Mouse (Mus musculus) spleen, adult 2 months (tissue): ENCODE data around the gene Dnah6. TPM values are rescaled to one million over a fixed set of nuclear protein-coding genes. Genes with fewer than 3 reads are reported as not detected.

Experiments used
- DNase-seq, 2 experiments: peaks; one replicate each; pipeline versions ENCODE4 v3.0.0 to v3.0.0-alpha.2; 2012 to 2021; ENCODE audit warnings: low spot score in 2 of 2, low read depth in 1 of 2
- H3K27ac ChIP-seq: fragments of 200-500 bp; 2 replicates; pipeline ENCODE4 v1.5.1; 2012; ENCODE audit warnings: low read length, inconsistent platforms; ENCODE audit not compliant: insufficient read depth
- H3K27me3 ChIP-seq: fragments of 200-500 bp; 2 replicates; pipeline ENCODE4 v1.6.1; 2012; ENCODE audit warnings: mild to moderate bottlenecking, moderate library complexity, low read length, inconsistent platforms; ENCODE audit not compliant: control insufficient read depth, insufficient read depth
- H3K36me3 ChIP-seq: fragments of 200-500 bp; 2 replicates; pipeline ENCODE4 v1.6.1; 2012; ENCODE audit warnings: mild to moderate bottlenecking, low read length, inconsistent platforms; ENCODE audit not compliant: control insufficient read depth, insufficient read depth
- H3K4me1 ChIP-seq: fragments of 200-500 bp; 2 replicates; pipeline ENCODE4 v1.6.1; 2011; ENCODE audit warnings: inconsistent platforms; ENCODE audit not compliant: control insufficient read depth, insufficient read depth, insufficient read length
- H3K4me3 ChIP-seq: fragments of 200-500 bp; 2 replicates; pipeline ENCODE4 v1.5.1; 2011; ENCODE audit warnings: mild to moderate bottlenecking, inconsistent platforms; ENCODE audit not compliant: insufficient read depth, insufficient read length; ENCODE audit errors: extremely low read depth
- CTCF ChIP-seq: fragments of 200-500 bp; IDR thresholded peaks from 2 replicates; pipeline ENCODE4 v1.5.1; 2011; ENCODE audit warnings: mild to moderate bottlenecking, inconsistent platforms; ENCODE audit not compliant: insufficient read depth, insufficient read length, insufficient replicate concordance; ENCODE audit errors: extremely low read depth
- POLR2A ChIP-seq: fragments of 200-500 bp; IDR thresholded peaks from 2 replicates; pipeline ENCODE4 v1.6.1; 2011; ENCODE audit warnings: low read depth, low read length, inconsistent platforms
- WGBS: fragments of 180-500 bp; shearing (Covaris S2); methylation state at CpG from one replicate; pipeline ENCODE4 v1.1.7; 2018; 5-methylcytosine and 5-hydroxymethylcytosine counted together
- polyA plus RNA-seq: library from polyadenylated mRNA; depleted of rRNA; stranded (reverse); fragments of >200 nt; gene quantifications from 2 replicates; pipeline ENCODE4 v1.2.3, GENCODE M21; 2012

The Dnah6 gene
- polyA plus RNA-seq, 1 experiment, result 0.01 TPM

- H3K4me3 ChIP-seq, result no peak overlapping the region
- TF ChIP-seq CTCF (no peak), POLR2A (no peak)
Measured at GRCm38 (mm10) chr6:73027881-73028280, 193.6 kb downstream of the Dnah6 start.

GRCm38 (mm10) chr6:73026898-73027297, 194.6 kb downstream of the Dnah6 start:
- DNase-seq, result no peak
- 87% methylated on average over 6 of the region's 6 CpGs for WGBS
- Histone ChIP-seq H3K4me3 (no peak overlapping the region), H3K27me3 (no peaks in the 10 kb centered on the region), H3K36me3 (no peaks in the 10 kb centered on the region), H3K27ac (no peak overlapping the region), H3K4me1 (no peaks in the 10 kb centered on the region)
- TF ChIP-seq POLR2A (no peak), CTCF (no peak)

More at GRCm38 (mm10) chr6:73027881-73028280, 193.6 kb downstream of the Dnah6 start:
- Histone ChIP-seq H3K4me1 (no peaks in the 10 kb centered on the region), H3K27ac (no peak overlapping the region), H3K36me3 (no peaks in the 10 kb centered on the region), H3K27me3 (no peaks in the 10 kb centered on the region)
- DNase-seq, result no peak
- 82% methylated on average over 4 of the region's 4 CpGs for WGBS

- no peaks in the 10 kb centered on the region for H3K4me1 ChIP-seq
- TF ChIP-seq POLR2A, result no peak
- no peak for TF ChIP-seq CTCF
- H3K4me3 ChIP-seq, result no peak overlapping the region
- DNase-seq, result peak in 1 of 2 experiments; percentile 9
- H3K36me3 ChIP-seq, result no peaks in the 10 kb centered on the region
- H3K27ac ChIP-seq, result no peak overlapping the region
- H3K27me3 ChIP-seq, result no peaks in the 10 kb centered on the region
- WGBS, result 5% methylated on average over 3 of the region's 3 CpGs
Measured at GRCm38 (mm10) chr6:73020061-73020460, 201.4 kb downstream of the Dnah6 start.

- Histone ChIP-seq H3K4me1 (no peaks in the 10 kb centered on the region), H3K36me3 (no peaks in the 10 kb centered on the region), H3K27ac (no peak overlapping the region), H3K27me3 (no peaks in the 10 kb centered on the region), H3K4me3 (no peak overlapping the region)
- DNase-seq, result no peak
- TF ChIP-seq CTCF (no peak), POLR2A (no peak)
- WGBS, result 93% methylated on average over 10 of the region's 10 CpGs
Measured at GRCm38 (mm10) chr6:73018725-73019280, 202.6 kb downstream of the Dnah6 start.

GRCm38 (mm10) chr6:73014317-73015160, 206.9 kb downstream of the Dnah6 start:
- Histone ChIP-seq H3K4me1 (no peaks in the 10 kb centered on the region), H3K27me3 (no peaks in the 10 kb centered on the region), H3K27ac (no peak overlapping the region), H3K4me3 (no peak overlapping the region), H3K36me3 (no peaks in the 10 kb centered on the region)
- TF ChIP-seq POLR2A (no peak), CTCF (no peak)
- DNase-seq, result no peak
- 88% methylated on average over 13 of the region's 13 CpGs for WGBS

- H3K4me1 ChIP-seq, result no peaks in the 10 kb centered on the region
- H3K27me3 ChIP-seq, result no peaks in the 10 kb centered on the region
- WGBS, result 93% methylated on average over 8 of the region's 8 CpGs
- no peak for DNase-seq
- no peak for TF ChIP-seq CTCF
- H3K4me3 ChIP-seq, result no peak overlapping the region
- no peaks in the 10 kb centered on the region for H3K36me3 ChIP-seq
- H3K27ac ChIP-seq, result no peak overlapping the region
Measured at GRCm38 (mm10) chr6:73012931-73013330, 208.5 kb downstream of the Dnah6 start.

- Histone ChIP-seq H3K27ac (no peak overlapping the region), H3K4me1 (no peaks in the 10 kb centered on the region), H3K27me3 (no peaks in the 10 kb centered on the region), H3K4me3 (no peak overlapping the region), H3K36me3 (no peaks in the 10 kb centered on the region)
- TF ChIP-seq POLR2A (no peak), CTCF (no peak)
- 91% methylated on average over 6 of the region's 6 CpGs for WGBS
- no peak for DNase-seq
Measured at GRCm38 (mm10) chr6:73011827-73012226, 209.6 kb downstream of the Dnah6 start.
